Mouse (Mus musculus): ENCODE measurements at regions not wholly inside any gene's neighbourhood (a gene's known extent, or its start where the extent isn't known, plus 50 kb on each side); places are given as distances from the start of the nearest gene placed in this dataset.

GRCm38 (mm10) chr16:20810322-20810721 lies 76.0 kb upstream of the Thpo start:
- 78% methylated on average over 2 of the region's 3 CpGs for WGBS
- Histone ChIP-seq H3K36me3 (ENCODE audit: control insufficient read depth, insufficient read depth, low read length) (no peaks in the 10 kb centered on the region), H3K9me3 (ENCODE audit: control insufficient read depth, low read length) (no peaks in the 10 kb centered on the region), H3K9ac (ENCODE audit: low read length) (no peak overlapping the region), H3K4me3 (ENCODE audit: low read depth, low read length) (no peak overlapping the region), H3K27me3 (ENCODE audit: control insufficient read depth, insufficient read depth, low read length) (no peaks in the 10 kb centered on the region), H3K4me1 (replicated peaks; ENCODE audit: control insufficient read depth, insufficient read depth) (no peaks in the 10 kb centered on the region), H3K27ac (replicated peaks) (no peak overlapping the region), H3K4me2 (replicated peaks; ENCODE audit: low read depth) (no peak overlapping the region)
- no peak for TF ChIP-seq EP300 (optimal IDR thresholded peaks at IDR 0.05)
- no peak for TF ChIP-seq CTCF (IDR thresholded peaks at IDR 0.05; ENCODE audit: low read depth)
- ATAC-seq (ENCODE audit: low FRiP score, low TSS enrichment), result peak; percentile 87
- no peak for DNase-seq (ENCODE audit: low spot score)

GRCm38 (mm10) chr16:20808263-20808662 lies 74.0 kb upstream of the Thpo start:
- TF ChIP-seq EP300 (optimal IDR thresholded peaks at IDR 0.05) (no peak), CTCF (IDR thresholded peaks at IDR 0.05; ENCODE audit: low read depth) (peak; percentile 35)
- 76% methylated on average over 2 of the region's 2 CpGs for WGBS

GRCm38 (mm10) chr16:20806739-20807138 lies 72.4 kb upstream of the Thpo start:
- Histone ChIP-seq H3K4me1 (replicated peaks; ENCODE audit: control insufficient read depth, insufficient read depth) (no peaks in the 10 kb centered on the region), H3K27me3 (ENCODE audit: control insufficient read depth, insufficient read depth, low read length) (no peaks in the 10 kb centered on the region), H3K27ac (replicated peaks) (no peak overlapping the region; the same call in 1 of the 2 replicates), H3K9me3 (ENCODE audit: control insufficient read depth, low read length) (no peaks in the 10 kb centered on the region), H3K4me2 (replicated peaks; ENCODE audit: low read depth) (no peak overlapping the region), H3K36me3 (ENCODE audit: control insufficient read depth, insufficient read depth, low read length) (no peaks in the 10 kb centered on the region), H3K9ac (ENCODE audit: low read length) (no peak overlapping the region), H3K4me3 (ENCODE audit: low read depth, low read length) (no peak overlapping the region)
- no peak for TF ChIP-seq CTCF (IDR thresholded peaks at IDR 0.05; ENCODE audit: low read depth)
- no peak for TF ChIP-seq EP300 (optimal IDR thresholded peaks at IDR 0.05)
- DNase-seq (ENCODE audit: low spot score), result no peak
- WGBS, result 91% methylated on average over 7 of the region's 7 CpGs
- ATAC-seq (ENCODE audit: low FRiP score, low TSS enrichment), result no peak

More at GRCm38 (mm10) chr16:20808263-20808662, 74.0 kb upstream of the Thpo start:
- H3K27me3 ChIP-seq (ENCODE audit: control insufficient read depth, insufficient read depth, low read length), result no peaks in the 10 kb centered on the region
- H3K4me2 ChIP-seq (replicated peaks; ENCODE audit: low read depth), result no peak overlapping the region
- H3K9ac ChIP-seq (ENCODE audit: low read length), result no peak overlapping the region
- no peaks in the 10 kb centered on the region for H3K36me3 ChIP-seq (ENCODE audit: control insufficient read depth, insufficient read depth, low read length)
- DNase-seq (ENCODE audit: low spot score) (no peak), ATAC-seq (ENCODE audit: low FRiP score, low TSS enrichment) (no peak)
- no peak overlapping the region for H3K4me3 ChIP-seq (ENCODE audit: low read depth, low read length)
- H3K9me3 ChIP-seq (ENCODE audit: control insufficient read depth, low read length), result no peaks in the 10 kb centered on the region
- H3K4me1 ChIP-seq (replicated peaks; ENCODE audit: control insufficient read depth, insufficient read depth), result no peaks in the 10 kb centered on the region
- no peak overlapping the region for H3K27ac ChIP-seq (replicated peaks)

GRCm38 (mm10) chr16:20805793-20806192 lies 71.5 kb upstream of the Thpo start:
- WGBS, result 74% methylated on average over 6 of the region's 6 CpGs
- H3K4me1 ChIP-seq (replicated peaks; ENCODE audit: control insufficient read depth, insufficient read depth), result no peaks in the 10 kb centered on the region
- H3K27ac ChIP-seq (replicated peaks), result no peak overlapping the region
- H3K4me3 ChIP-seq (ENCODE audit: low read depth, low read length), result no peak overlapping the region
- DNase-seq (ENCODE audit: low spot score) (no peak), ATAC-seq (ENCODE audit: low FRiP score, low TSS enrichment) (no peak)
- H3K36me3 ChIP-seq (ENCODE audit: control insufficient read depth, insufficient read depth, low read length), result no peaks in the 10 kb centered on the region
- H3K9me3 ChIP-seq (ENCODE audit: control insufficient read depth, low read length), result no peaks in the 10 kb centered on the region
- TF ChIP-seq CTCF (IDR thresholded peaks at IDR 0.05; ENCODE audit: low read depth) (no peak), EP300 (optimal IDR thresholded peaks at IDR 0.05) (no peak)
- H3K4me2 ChIP-seq (replicated peaks; ENCODE audit: low read depth), result no peak overlapping the region
- no peaks in the 10 kb centered on the region for H3K27me3 ChIP-seq (ENCODE audit: control insufficient read depth, insufficient read depth, low read length)
- H3K9ac ChIP-seq (ENCODE audit: low read length), result no peak overlapping the region

GRCm38 (mm10) chr16:20805086-20805485 lies 70.8 kb upstream of the Thpo start:
- Histone ChIP-seq H3K4me1 (replicated peaks; ENCODE audit: control insufficient read depth, insufficient read depth) (no peaks in the 10 kb centered on the region), H3K4me3 (ENCODE audit: low read depth, low read length) (no peak overlapping the region), H3K9ac (ENCODE audit: low read length) (no peak overlapping the region), H3K9me3 (ENCODE audit: control insufficient read depth, low read length) (no peaks in the 10 kb centered on the region), H3K27me3 (ENCODE audit: control insufficient read depth, insufficient read depth, low read length) (no peaks in the 10 kb centered on the region), H3K36me3 (ENCODE audit: control insufficient read depth, insufficient read depth, low read length) (no peaks in the 10 kb centered on the region), H3K4me2 (replicated peaks; ENCODE audit: low read depth) (peak overlapping the region; percentile 54), H3K27ac (replicated peaks) (peak overlapping the region; percentile 61)
- 24% methylated on average over 6 of the region's 6 CpGs for WGBS
- TF ChIP-seq EP300 (optimal IDR thresholded peaks at IDR 0.05), result no peak
- TF ChIP-seq CTCF (IDR thresholded peaks at IDR 0.05; ENCODE audit: low read depth), result no peak
- ATAC-seq (ENCODE audit: low FRiP score, low TSS enrichment) (peak; percentile 8; the same call in 1 of the 2 replicates), DNase-seq (ENCODE audit: low spot score) (no peak)

GRCm38 (mm10) chr16:20804601-20805017 lies 70.3 kb upstream of the Thpo start:
- peak; percentile 88 for ATAC-seq (ENCODE audit: low FRiP score, low TSS enrichment)
- peak overlapping the region; percentile 61 for H3K27ac ChIP-seq (replicated peaks)

More at GRCm38 (mm10) chr16:20804601-20805017, 70.3 kb upstream of the Thpo start:
- Histone ChIP-seq H3K4me1 (replicated peaks; ENCODE audit: control insufficient read depth, insufficient read depth) (no peaks in the 10 kb centered on the region), H3K9me3 (ENCODE audit: control insufficient read depth, low read length) (no peaks in the 10 kb centered on the region), H3K4me2 (replicated peaks; ENCODE audit: low read depth) (peak overlapping the region; percentile 54), H3K36me3 (ENCODE audit: control insufficient read depth, insufficient read depth, low read length) (no peaks in the 10 kb centered on the region), H3K4me3 (ENCODE audit: low read depth, low read length) (0 out of 2 replicates have a peak overlapping the region, but pooled peaks have one; percentile 20), H3K27me3 (ENCODE audit: control insufficient read depth, insufficient read depth, low read length) (no peaks in the 10 kb centered on the region), H3K9ac (ENCODE audit: low read length) (0 out of 2 replicates have a peak overlapping the region, but pooled peaks have one; percentile 2)
- peak; percentile 84 for DNase-seq (ENCODE audit: low spot score)
- 2% methylated on average over 8 of the region's 10 CpGs for WGBS
- no peak for TF ChIP-seq EP300 (optimal IDR thresholded peaks at IDR 0.05)
- TF ChIP-seq CTCF (IDR thresholded peaks at IDR 0.05; ENCODE audit: low read depth), result peak; percentile 92

All from stomach, postnatal 0 days (tissue).